Mouse (Mus musculus) B cell, adult (primary cell): ENCODE results near the gene Ssc5d. TPM values are rescaled to one million over a fixed set of nuclear protein-coding genes. Genes with fewer than 3 reads are reported as not detected.

ENCODE experiments used
- total RNA-seq: library from RNA; stranded (reverse); gene quantifications from 4 replicates; pipeline ENCODE4 v1.2.4, GENCODE M21; 2023; ENCODE audit not compliant: inconsistent age

Gene Ssc5d
- total RNA-seq, result 0.19 to 0.39 TPM (median 0.34 TPM) in 4 replicates

GRCm38 (mm10) chr7:4925441-4926381 is at the start of gene Ssc5d:
Ssc5d (plus strand) TSS chr7:4925785.

GRCm38 (mm10) chr7:4876753-4877221 is 48.8 kb upstream of the Ssc5d start, which contains the start of gene Isoc2a:
Isoc2a (plus strand) TSS chr7:4877153.

GRCm38 (mm10) chr7:4906466-4906950 is 19.1 kb upstream of the Ssc5d start, which contains the start of gene Gm36210:
Gm36210 (minus strand) TSS chr7:4906516.

GRCm38 (mm10) chr7:4915007-4915665 is 10.4 kb upstream of the Ssc5d start, which contains the start of gene Zfp628:
Zfp628 (plus strand) TSS chr7:4915217.

GRCm38 (mm10) chr7:4921824-4922482 is 3.6 kb upstream of the Ssc5d start, which contains the start of gene Nat14:
Nat14 (plus strand) TSS chr7:4922028.

GRCm38 (mm10) chr7:4964272-4964671 is 38.7 kb downstream of the Ssc5d start, which contains the start of gene Sbk2:
Sbk2 (minus strand) TSS chr7:4964406.

GRCm38 (mm10) chr7:4971068-4971467 is 45.5 kb downstream of the Ssc5d start, which contains the start of gene Sbk3:
Sbk3 (minus strand) TSS chr7:4971168.

Other genes starting within 250 kb of the Ssc5d start
- 74.3 to 78.0 TPM (median 75.7 TPM) in 4 replicates for gene Hspbp1, start 240.7 kb upstream of the Ssc5d start, total RNA-seq
- not detected in 4 replicates for gene Brsk1, start 235.2 kb upstream of the Ssc5d start, total RNA-seq
- 2.0 to 4.0 TPM (median 3.1 TPM) in 4 replicates for gene Tmem150b, start 200.5 kb upstream of the Ssc5d start, total RNA-seq
- gene Kmt5c, start 185.7 kb upstream of the Ssc5d start, total RNA-seq, result 88.8 to 99.7 TPM (median 92.1 TPM) in 4 replicates
- 2.3 to 5.0 TPM (median 4.1 TPM) in 4 replicates for gene Cox6b2, start 172.7 kb upstream of the Ssc5d start, total RNA-seq
- not detected in 4 replicates for gene Fam71e2, start 154.5 kb upstream of the Ssc5d start, total RNA-seq
- gene Il11, start 142.9 kb upstream of the Ssc5d start, total RNA-seq, result not detected in 4 replicates
- gene Tmem190, start 142.8 kb upstream of the Ssc5d start, total RNA-seq, result not detected in 4 replicates
- 2.0 to 2.9 TPM (median 2.4 TPM) in 4 replicates for gene Tmem238, start 136.1 kb upstream of the Ssc5d start, total RNA-seq
- gene Rpl28, start 132.9 kb upstream of the Ssc5d start, total RNA-seq, result 1,659 to 1,852 TPM (median 1,727 TPM) in 4 replicates
- gene Ube2s, start 113.2 kb upstream of the Ssc5d start, total RNA-seq, result 137 to 170 TPM (median 148 TPM) in 4 replicates
- gene Shisa7, start 81.1 kb upstream of the Ssc5d start, total RNA-seq, result 0.39 to 1.9 TPM (median 0.72 TPM) in 4 replicates
- 6.1 to 12.0 TPM (median 7.0 TPM) in 4 replicates for gene Isoc2b, start 55.5 kb upstream of the Ssc5d start, total RNA-seq
- 10.5 to 13.7 TPM (median 12.2 TPM) in 4 replicates for gene Isoc2a, start 48.6 kb upstream of the Ssc5d start, total RNA-seq
- gene Gm36210, start 19.3 kb upstream of the Ssc5d start, total RNA-seq, result not detected in 4 replicates
- 36.5 to 39.0 TPM (median 38.7 TPM) in 4 replicates for gene Zfp628, start 10.6 kb upstream of the Ssc5d start, total RNA-seq
- gene Nat14, start 3.8 kb upstream of the Ssc5d start, total RNA-seq, result 8.3 to 9.7 TPM (median 9.1 TPM) in 4 replicates
- gene Sbk2, start 38.6 kb downstream of the Ssc5d start, total RNA-seq, result 0.35 to 1.0 TPM in 2 of 4 replicates, not detected in the others
- gene Sbk3, start 45.4 kb downstream of the Ssc5d start, total RNA-seq, result 0.29 TPM in 1 of 4 replicates, not detected in the others
- gene Zfp579, start 70.4 kb downstream of the Ssc5d start, total RNA-seq, result 11.6 to 24.7 TPM (median 17.1 TPM) in 4 replicates
- 8.6 to 10.0 TPM (median 9.5 TPM) in 4 replicates for gene Zfp524, start 88.6 kb downstream of the Ssc5d start, total RNA-seq
- 54.1 to 62.6 TPM (median 56.9 TPM) in 4 replicates for gene Fiz1, start 88.9 kb downstream of the Ssc5d start, total RNA-seq
- not detected in 4 replicates for gene Gm44973, start 89.7 kb downstream of the Ssc5d start, total RNA-seq
- 42.2 to 48.1 TPM (median 47.2 TPM) in 4 replicates for gene Zfp865, start 94.6 kb downstream of the Ssc5d start, total RNA-seq
- not detected in 4 replicates for gene Ccdc106, start 94.8 kb downstream of the Ssc5d start, total RNA-seq
- not detected in 4 replicates for gene 4632433K11Rik, start 108.3 kb downstream of the Ssc5d start, total RNA-seq
- 6.6 to 10.3 TPM (median 8.7 TPM) in 4 replicates for gene Zfp784, start 112.7 kb downstream of the Ssc5d start, total RNA-seq
- gene Zfp580, start 125.8 kb downstream of the Ssc5d start, total RNA-seq, result 1.9 to 4.5 TPM (median 3.5 TPM) in 4 replicates
- gene U2af2, start 136.4 kb downstream of the Ssc5d start, total RNA-seq, result 502 to 531 TPM (median 512 TPM) in 4 replicates
- gene Epn1, start 154.4 kb downstream of the Ssc5d start, total RNA-seq, result 203 to 221 TPM (median 219 TPM) in 4 replicates
- not detected in 4 replicates for gene Rfpl4, start 191.2 kb downstream of the Ssc5d start, total RNA-seq
- gene Rasl2-9, start 200.2 kb downstream of the Ssc5d start, total RNA-seq, result 0.51 to 1.2 TPM (median 1.0 TPM) in 3 of 4 replicates, not detected in the other
- not detected in 4 replicates for gene Vmn1r55, start 223.9 kb downstream of the Ssc5d start, total RNA-seq